Comparison of ENCODE assay signal across 7 mouse cellular contexts in genomic region chr11:77783747-77784646, GRCm38 (mm10). TPM values are rescaled to one million over a fixed set of nuclear protein-coding genes. Genes with fewer than 3 reads are reported as not detected.
DNase-seq lines count a peak whose midpoint lies in the region; ATAC-seq and TF ChIP-seq lines count a peak whose summit lies in the region.

No protein-coding gene starts in this region.

- no peaks in the 10 kb centered on the region for H3K27me3 ChIP-seq in erythroblast, embryonic 14.5 days (ENCODE audit: control insufficient read depth)
- no peaks in the 10 kb centered on the region for H3K27me3 ChIP-seq in intestine, embryonic 14.5 days (replicated peaks; ENCODE audit: control insufficient read depth, insufficient read depth, low read length)

- H3K4me2 ChIP-seq in intestine, embryonic 14.5 days (ENCODE audit: low read length), result no peak overlapping the region; the same call in 1 of the 2 replicates

- 55% methylated on average over 18 of the region's 18 CpGs for WGBS in intestine, embryonic 14.5 days
- 37% methylated on average over 18 of the region's 18 CpGs for WGBS in olfactory bulb, adult 2 months

- peak overlapping the region; percentile 64 for H3K4me3 ChIP-seq in erythroblast, embryonic 14.5 days (replicated peaks)
- H3K4me3 ChIP-seq in intestine, embryonic 14.5 days (ENCODE audit: low read depth, low read length), result no peak overlapping the region
- no peak overlapping the region for H3K4me3 ChIP-seq in olfactory bulb, adult 2 months (ENCODE audit: insufficient read depth, low read depth, low read length)

- H3K27ac ChIP-seq in intestine, embryonic 14.5 days (ENCODE audit: low read depth), result peak overlapping the region; percentile 83; the same call in 1 of the 2 replicates
- H3K27ac ChIP-seq in olfactory bulb, adult 2 months (ENCODE audit: insufficient read depth, low read depth, low read length), result peak overlapping the region; percentile 51; the same call in 1 of the 2 replicates

- peaks cover 89% of the 10 kb centered on the region for H3K4me1 ChIP-seq in erythroblast, embryonic 14.5 days (ENCODE audit: control insufficient read depth)
- peaks cover 42% of the 10 kb centered on the region for H3K4me1 ChIP-seq in intestine, embryonic 14.5 days (replicated peaks; ENCODE audit: control insufficient read depth, insufficient read depth, low read length)
- peaks cover 54% of the 10 kb centered on the region for H3K4me1 ChIP-seq in olfactory bulb, adult 2 months (ENCODE audit: control insufficient read depth, insufficient read depth, low read length)

- no peak overlapping the region for H3K9ac ChIP-seq in intestine, embryonic 14.5 days (ENCODE audit: low read length)

- H3K9me3 ChIP-seq in erythroblast, embryonic 14.5 days (ENCODE audit: control insufficient read depth, low read length), result no peaks in the 10 kb centered on the region
- no peaks in the 10 kb centered on the region for H3K9me3 ChIP-seq in intestine, embryonic 14.5 days (ENCODE audit: control insufficient read depth, low read length)

- peaks cover 83% of the 10 kb centered on the region for H3K36me3 ChIP-seq in erythroblast, embryonic 14.5 days (ENCODE audit: control insufficient read depth)
- no peaks in the 10 kb centered on the region for H3K36me3 ChIP-seq in intestine, embryonic 14.5 days (ENCODE audit: control insufficient read depth, insufficient read depth, low read length)

- no peak for TF ChIP-seq POLR2A in olfactory bulb, adult 2 months (IDR thresholded peaks at IDR 0.05; ENCODE audit: insufficient read depth, low read depth, low read length)

- peak; percentile 26 for DNase-seq in A20 (ENCODE audit: low read depth, low spot score)
- no peak for DNase-seq in intestine, embryonic 14.5 days (ENCODE audit: low spot score)
- DNase-seq in lung, adult 18-20 months, result peak; percentile 57 to 66
- no peak for DNase-seq in frontal cortex, postnatal 25 days (ENCODE audit: low spot score in 2 of 2)

- ATAC-seq in CD4-positive, CD25-positive, alpha-beta regulatory T cell, adult 4 months, result peak; percentile 37
- no peak for ATAC-seq in intestine, embryonic 14.5 days (replicated peaks; ENCODE audit: low FRiP score, low TSS enrichment, low read depth)

- no peak for TF ChIP-seq CTCF in olfactory bulb, adult 2 months (IDR thresholded peaks at IDR 0.05; ENCODE audit: insufficient read depth, low read depth, low read length)

RNA-seq across cellular contexts. Expression of gene Gm10277, which starts 3.5 kb away (rescaled TPM):
- polyA plus RNA-seq in CD4-positive, CD25-positive, alpha-beta regulatory T cell, adult 4 months (2017; shearing (Covaris generic)), result under 1 TPM; 0.32 to 0.34 TPM
- polyA plus RNA-seq in erythroblast, embryonic 14.5 days (2012), result not detected in 2 replicates
- polyA plus RNA-seq in intestine, embryonic 14.5 days (2014; fragmentation: Nextera tagmentation; extraction: Ambion mirVana), result 1.0 and 1.3 TPM in 2 replicates
- not detected in 2 replicates for polyA plus RNA-seq in olfactory bulb, adult 2 months (2012; ENCODE audit: insufficient read depth, insufficient read length, low replicate concordance, missing spikeins)

RNA-seq across cellular contexts. Expression of gene Myo18a, which starts 21.0 kb away (rescaled TPM):
- polyA plus RNA-seq in CD4-positive, CD25-positive, alpha-beta regulatory T cell, adult 4 months (2017; shearing (Covaris generic)), result 10 to 100 TPM; 21.4 to 28.9 TPM
- 5.1 and 7.7 TPM in 2 replicates for polyA plus RNA-seq in erythroblast, embryonic 14.5 days (2012)
- polyA plus RNA-seq in intestine, embryonic 14.5 days (2014; fragmentation: Nextera tagmentation; extraction: Ambion mirVana), result 21.1 and 24.9 TPM in 2 replicates
- 284 TPM in 1 of 2 replicates, not detected in the other for polyA plus RNA-seq in olfactory bulb, adult 2 months (2012; ENCODE audit: insufficient read depth, insufficient read length, low replicate concordance, missing spikeins)

RNA-seq across cellular contexts. Expression of gene Cryba1, which starts 58.9 kb away (rescaled TPM):
- not detected for polyA plus RNA-seq in CD4-positive, CD25-positive, alpha-beta regulatory T cell, adult 4 months (2017; shearing (Covaris generic))
- not detected in 2 replicates for polyA plus RNA-seq in erythroblast, embryonic 14.5 days (2012)
- polyA plus RNA-seq in intestine, embryonic 14.5 days (2014; fragmentation: Nextera tagmentation; extraction: Ambion mirVana), result 0.26 TPM in 1 of 2 replicates, not detected in the other
- polyA plus RNA-seq in olfactory bulb, adult 2 months (2012; ENCODE audit: insufficient read depth, insufficient read length, low replicate concordance, missing spikeins), result not detected in 2 replicates

Comparison
In these comparisons a context has a peak if more than half of its experiments do, and no peak if none do; other contexts are left out.
1. DNase-seq: peak in A20 (single experiment) and lung, adult 18-20 months (2 of 2); none in intestine, embryonic 14.5 days (single experiment) and frontal cortex, postnatal 25 days (0 of 2).